Mouse (Mus musculus) CH12.LX (cell line): ENCODE measurements around the gene Adamtsl5.

Source experiments
- CTCF ChIP-seq, 2 experiments: IDR thresholded peaks in 1 of 2; conservative IDR thresholded peaks in 1 of 2; 2 replicates each; pipeline ENCODE4 v1.5.1; 2011 to 2012; ENCODE audit warnings: low read depth in 2 of 2, low read length in 2 of 2, improper control_type of control experiment in 1 of 2, inconsistent platforms in 1 of 2, mild to moderate bottlenecking in 1 of 2, moderate library complexity in 1 of 2
- EP300 ChIP-seq: IDR thresholded peaks from 2 replicates; pipeline ENCODE4 v1.6.1; 2011; ENCODE audit warnings: low read length, improper control_type of control experiment
- JUND ChIP-seq: conservative IDR thresholded peaks from 2 replicates; pipeline ENCODE4 v1.6.1; 2011; ENCODE audit warnings: low read depth, low read length, improper control_type of control experiment
- MYC ChIP-seq: IDR thresholded peaks from 2 replicates; pipeline ENCODE4 v1.6.1; 2011; ENCODE audit warnings: low read depth, mild to moderate bottlenecking, improper control_type of control experiment, low read length
- POLR2A ChIP-seq: IDR thresholded peaks from 2 replicates; pipeline ENCODE4 v1.6.1; 2011; ENCODE audit warnings: low read depth, mild to moderate bottlenecking, improper control_type of control experiment, low read length

GRCm38 (mm10) chr10:80396822-80397523 is 48.8 kb upstream of the Adamtsl5 start:
- TF ChIP-seq EP300 (no peak), CTCF (conservative IDR thresholded peaks at IDR 0.05 in 1 of 2, IDR thresholded peaks at IDR 0.05 in 1 of 2; ENCODE audit: low read depth in 2 of 2, low read length in 2 of 2) (no peak), MYC (no peak), POLR2A (no peak), JUND (no peak)
